Mouse (Mus musculus) adrenal gland, adult 8-10 months (tissue): Measurements from ENCODE around the gene Wdr54. TPM values are rescaled to one million over a fixed set of nuclear protein-coding genes. Genes with fewer than 3 reads are reported as not detected.
"Not testable (repeated sequence)": the region's sequence is repeated elsewhere in the genome, so short reads cannot be mapped to it uniquely, and the experiment has no call there.

Experiments used
- DNase-seq: peaks from one replicate; pipeline ENCODE4 v3.0.0; 2022
- total RNA-seq, 4 experiments: library from RNA; stranded (reverse); gene quantifications; 2 replicates each; pipeline ENCODE4 v1.2.4; 2022

The Wdr54 gene
- total RNA-seq, 4 experiments from 2014 or later, result 3.2 to 6.3 (median 5.3) TPM

GRCm38 (mm10) chr6:83159456-83159855, 3.3 kb upstream of the Wdr54 start:
- not testable (repeated sequence) for DNase-seq

GRCm38 (mm10) chr6:83155552-83156238, 502 bp downstream of the Wdr54 start:
- DNase-seq, result no peak

GRCm38 (mm10) chr6:83153485-83153884, 2.7 kb downstream of the Wdr54 start:
- no peak for DNase-seq

DNA sequence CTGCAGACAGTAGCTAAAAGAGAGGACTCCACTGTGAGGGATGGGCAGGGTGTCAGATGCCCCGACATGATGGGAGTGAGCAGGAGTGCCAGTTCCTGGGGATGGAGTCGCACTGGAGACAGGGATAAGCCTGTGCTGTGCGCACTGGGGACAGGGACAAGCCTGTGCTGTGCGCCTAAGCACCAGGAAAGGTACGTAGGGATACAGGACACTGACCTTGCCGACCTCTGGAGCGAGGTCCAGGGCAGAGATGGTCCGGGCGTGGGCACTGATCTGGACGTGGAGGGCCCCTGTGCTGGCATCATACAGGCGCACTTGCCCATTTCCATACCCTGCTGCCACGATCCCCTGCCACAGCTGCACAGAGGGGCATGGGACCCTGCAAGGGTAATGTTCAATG, 3.2 kb downstream of the Wdr54 start:
- no peak for DNase-seq

- DNase-seq, result no peak
These were observed 4.5 kb downstream of the Wdr54 start for GRCm38 (mm10) chr6:83151721-83152120.

GRCm38 (mm10) chr6:83147280-83147679, 8.9 kb downstream of the Wdr54 start:
- DNase-seq, result peak; percentile 63

DNA sequence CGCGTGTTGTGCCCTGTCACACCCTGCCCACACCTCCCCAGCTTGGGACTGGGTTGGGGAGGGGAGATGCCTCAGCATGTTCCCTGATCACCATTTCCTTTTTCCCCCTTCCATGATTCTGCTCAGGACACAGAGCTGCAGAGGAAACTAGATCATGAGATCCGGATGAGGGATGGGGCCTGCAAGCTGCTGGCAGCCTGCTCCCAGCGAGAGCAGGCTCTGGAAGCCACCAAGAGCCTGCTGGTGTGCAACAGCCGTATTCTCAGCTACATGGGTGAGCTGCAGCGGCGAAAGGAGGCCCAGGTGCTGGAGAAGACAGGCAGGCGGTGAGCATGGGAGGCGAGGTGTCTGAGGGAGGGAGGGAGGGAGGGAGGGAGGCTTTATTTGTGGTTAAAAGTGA, 10.4 kb downstream of the Wdr54 start:
- no peak for DNase-seq

DNA sequence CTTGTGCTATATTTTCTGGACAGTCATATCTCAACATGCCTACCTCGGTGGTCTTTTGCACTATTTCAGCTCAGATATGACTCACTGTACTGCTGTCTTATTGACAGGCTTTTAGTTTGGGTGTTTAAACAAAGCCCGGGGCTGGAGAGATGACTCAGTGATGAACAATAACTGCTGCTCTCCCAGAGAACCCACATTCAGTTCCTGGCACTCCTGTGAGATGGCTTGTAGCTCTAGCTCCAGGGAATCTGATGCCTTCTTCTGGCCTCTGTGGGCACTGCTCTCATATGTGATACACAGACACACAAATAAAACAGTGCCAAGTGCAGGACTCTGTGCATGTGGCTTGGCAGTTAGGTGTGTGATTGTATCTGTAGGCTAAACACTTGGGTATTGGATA, 11.0 kb downstream of the Wdr54 start:
- no peak for DNase-seq

GRCm38 (mm10) chr6:83142886-83143285, 13.3 kb downstream of the Wdr54 start:
- no peak for DNase-seq

DNA sequence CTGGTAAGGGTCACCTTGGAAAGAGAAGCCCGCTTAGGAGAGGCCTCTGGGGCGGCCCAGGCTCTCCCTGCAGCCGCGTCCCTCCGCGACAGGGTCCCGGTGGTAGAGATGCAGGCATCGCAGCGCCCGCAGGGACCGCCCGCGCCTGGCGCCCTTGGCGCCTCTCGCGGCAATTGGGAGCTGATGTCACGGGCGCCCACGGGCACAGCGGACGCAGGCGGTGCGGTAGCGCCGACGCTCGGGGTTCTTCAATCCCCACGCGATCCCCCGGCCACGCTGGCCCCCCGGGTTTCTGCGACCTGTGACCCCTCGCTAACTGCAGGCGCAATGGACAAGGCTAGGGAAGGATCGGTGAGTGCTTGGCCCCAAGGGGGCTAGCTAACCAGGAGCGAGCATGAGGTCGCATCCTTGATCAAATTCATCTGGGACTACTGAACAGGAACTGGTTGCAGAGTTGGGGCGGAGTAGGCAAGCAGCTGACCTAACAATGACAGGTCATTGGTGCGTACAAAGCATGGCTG, 13.9 kb downstream of the Wdr54 start:
- DNase-seq, result no peak

GRCm38 (mm10) chr6:83141636-83142035, 14.6 kb downstream of the Wdr54 start:
- DNase-seq, result no peak

GRCm38 (mm10) chr6:83140044-83140443, 16.2 kb downstream of the Wdr54 start:
- no peak for DNase-seq

- no peak for DNase-seq
These were observed 18.1 kb downstream of the Wdr54 start for GRCm38 (mm10) chr6:83138056-83138455.

- peak; percentile 86 for DNase-seq
These were observed 18.6 kb downstream of the Wdr54 start for GRCm38 (mm10) chr6:83137576-83137950.

DNA sequence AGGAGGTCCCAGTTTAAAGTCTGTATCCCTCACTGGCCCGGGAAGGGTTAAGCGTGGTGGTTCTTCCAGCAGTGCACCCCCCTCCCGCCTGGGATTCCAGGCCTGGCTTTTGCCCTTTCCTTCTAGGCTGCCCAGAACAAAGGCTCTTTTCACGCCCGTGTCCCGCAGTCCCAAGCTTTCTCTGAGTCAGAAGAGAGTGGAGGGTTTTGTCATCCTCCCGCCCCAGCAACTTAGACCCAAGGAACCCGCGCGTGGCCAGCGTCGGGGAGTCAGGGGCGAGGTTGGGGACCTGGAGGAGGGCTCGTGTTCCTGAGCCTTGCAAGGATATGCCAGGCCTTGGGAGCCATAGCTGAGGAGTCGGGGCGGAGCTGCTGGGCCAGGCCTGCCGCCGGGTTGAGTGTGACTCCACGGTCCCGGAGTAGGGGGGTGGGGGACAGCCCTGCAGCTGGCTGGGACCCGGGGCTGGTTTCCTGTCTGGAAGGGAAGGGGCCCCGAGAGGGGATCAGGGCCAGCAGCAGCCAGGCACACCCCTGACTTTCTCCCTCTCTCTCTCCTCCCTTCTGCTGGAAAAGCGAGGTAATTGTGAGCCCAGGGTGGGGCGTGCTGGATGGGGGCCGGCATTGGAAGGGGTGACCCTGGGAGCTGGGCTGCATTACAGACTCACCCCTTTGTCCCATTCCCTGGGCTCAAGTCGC, 19.2 kb downstream of the Wdr54 start:
- DNase-seq, result no peak

DNA sequence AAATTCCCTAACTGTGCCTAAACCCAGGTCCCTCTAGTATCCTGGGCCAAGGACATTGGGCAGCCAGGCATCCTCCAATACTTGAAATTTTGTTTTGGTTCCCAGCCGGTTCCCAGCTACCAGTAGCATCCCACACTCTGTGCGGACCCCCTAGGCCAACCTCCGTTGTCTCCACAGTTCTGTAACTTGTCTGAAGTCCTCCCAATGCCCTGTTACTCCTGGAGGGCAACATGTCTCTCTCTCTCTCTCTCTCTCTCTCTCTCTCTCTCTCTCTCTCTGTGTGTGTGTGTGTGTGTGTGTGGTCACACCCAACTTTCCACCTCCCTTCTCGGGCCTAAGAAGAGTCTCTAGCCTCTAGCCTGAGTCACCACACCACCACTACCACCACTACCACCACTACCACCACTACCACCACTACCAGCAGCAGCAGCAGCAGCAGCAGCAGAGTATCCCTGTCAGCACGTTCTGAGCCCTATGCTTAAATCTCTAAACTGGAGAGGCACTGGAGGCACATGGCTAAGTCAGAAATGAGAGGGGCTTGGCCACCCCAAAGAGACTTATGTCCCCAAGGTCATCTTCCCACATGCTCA, 19.8 kb downstream of the Wdr54 start:
- no peak for DNase-seq

GRCm38 (mm10) chr6:83135571-83136161, 20.5 kb downstream of the Wdr54 start:
- no peak for DNase-seq

GRCm38 (mm10) chr6:83134951-83135513, 21.2 kb downstream of the Wdr54 start, which contains the start of gene Rtkn:
TSS of gene Rtkn (plus strand) at chr6:83135463.
- no peak for DNase-seq

DNA sequence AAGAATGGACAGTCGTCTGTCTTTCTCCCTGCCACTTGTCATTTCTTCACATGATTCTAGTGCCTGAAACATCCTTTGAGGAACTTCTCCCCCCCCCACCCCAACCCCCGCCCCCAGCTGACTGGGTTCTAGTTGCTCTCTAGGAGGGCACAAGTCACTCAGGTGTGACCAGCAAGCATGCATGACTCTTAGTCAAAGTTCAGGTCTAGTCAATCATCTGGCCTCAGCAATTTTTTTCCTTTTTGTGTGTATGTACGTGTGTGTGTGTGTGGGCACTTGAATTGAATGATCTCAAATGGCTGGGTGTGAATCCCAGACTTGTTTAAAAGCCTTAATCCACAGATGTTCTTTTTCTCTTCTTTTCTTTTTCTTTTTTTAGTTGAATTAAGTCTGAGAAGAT, 22.0 kb downstream of the Wdr54 start:
- no peak for DNase-seq

GRCm38 (mm10) chr6:83132176-83132919, 23.8 kb downstream of the Wdr54 start:
- no peak for DNase-seq

DNA sequence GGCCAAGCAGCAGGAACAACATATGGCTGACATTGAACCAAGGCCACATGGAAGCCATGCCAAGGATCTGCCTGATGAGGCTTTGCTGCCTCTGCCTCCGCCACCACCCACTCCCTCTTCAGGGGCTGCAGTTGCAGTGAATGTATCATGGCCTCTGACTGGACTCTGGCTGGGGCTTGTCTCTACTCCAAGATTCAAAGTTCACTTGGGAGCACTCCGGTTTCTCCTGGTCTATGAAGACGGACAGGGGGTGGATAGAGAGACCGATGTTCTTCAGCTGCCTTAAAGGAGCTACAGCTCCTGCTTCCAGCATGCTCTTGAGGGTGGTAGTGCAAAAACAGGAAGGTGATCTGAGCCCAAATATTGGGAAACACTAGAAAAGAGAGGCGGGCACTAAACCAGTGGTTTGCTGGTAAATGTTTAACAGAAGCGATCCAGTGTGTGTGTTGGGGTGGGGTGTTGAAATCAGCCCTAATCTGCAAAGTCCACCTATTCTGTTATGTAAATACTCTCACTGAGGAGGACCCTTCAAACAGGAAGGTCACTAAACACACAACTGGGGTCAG, 24.6 kb downstream of the Wdr54 start:
- DNase-seq, result no peak

GRCm38 (mm10) chr6:83127419-83127818, 28.8 kb downstream of the Wdr54 start:
- DNase-seq, result no peak
